Mouse (Mus musculus): ENCODE results near the gene Spns3. TPM values are rescaled to one million over a fixed set of nuclear protein-coding genes. Genes with fewer than 3 reads are reported as not detected.
A peak's percentile ranks its signal among the peaks of the same experiment; 100 is the strongest.

The Spns3 gene
- polyA plus RNA-seq (2015; fragmentation: Nextera tagmentation; extraction: Ambion mirVana), result 1.8 and 1.9 TPM in 2 replicates

DNA sequence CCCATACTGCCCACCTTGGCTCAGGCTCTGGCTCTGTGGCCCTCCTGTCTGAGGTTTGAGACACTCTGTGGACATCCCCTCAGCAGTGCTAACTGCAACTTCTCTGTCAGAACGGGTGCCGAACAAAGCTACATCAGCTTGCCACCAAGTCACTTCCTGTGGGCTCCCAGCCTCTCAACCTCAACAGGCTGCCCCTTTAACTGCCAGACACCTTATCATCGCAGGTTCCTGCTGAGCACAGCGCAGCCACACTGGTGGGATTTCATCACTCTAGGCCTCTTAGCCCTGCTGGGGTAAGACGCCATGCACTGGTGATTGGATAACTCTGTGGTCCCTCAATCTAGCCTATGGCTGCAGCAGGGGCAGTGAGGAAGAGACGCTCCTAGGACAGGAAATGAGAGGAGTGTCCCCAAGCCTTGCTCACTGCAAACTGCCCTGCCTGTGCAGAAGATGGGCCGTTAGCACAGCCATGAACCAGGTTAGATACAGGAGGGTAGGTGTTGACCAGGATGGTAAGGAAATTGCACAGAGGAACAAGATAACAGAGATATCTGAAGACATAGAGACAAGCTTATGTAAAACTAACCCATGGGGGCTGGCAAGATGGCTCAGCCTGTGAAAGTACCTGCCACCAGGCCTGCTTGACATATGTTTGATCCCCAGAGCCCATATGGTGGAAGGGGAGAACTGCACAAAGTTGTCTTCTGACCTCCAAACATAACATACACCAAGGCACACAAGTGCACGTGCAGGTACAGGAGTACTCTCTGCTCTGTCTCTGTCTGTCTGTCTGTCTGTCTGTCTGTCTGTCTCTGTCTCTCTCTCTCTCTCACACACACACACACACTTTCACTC lies at the start of gene Spns3:
Gene Spns3 (minus strand): TSS at position 373 of the 855 bp plus-strand sequence.
- H3K4me1 ChIP-seq (ENCODE audit: insufficient read depth), result peaks cover 29% of the 10 kb centered on the region
- H3K9ac ChIP-seq (replicated peaks), result no peak within 1 kb of the TSS
- peak within 1 kb of the TSS; percentile 45 for H3K4me2 ChIP-seq (ENCODE audit: low read depth, low read length)
- peak within 1 kb of the TSS; percentile 17; the same call in 1 of the 2 replicates for H3K4me3 ChIP-seq (ENCODE audit: low read depth, low read length)
- H3K36me3 ChIP-seq (replicated peaks; ENCODE audit: insufficient read depth, low read length), result no peaks in the 10 kb centered on the region
- WGBS (ENCODE audit: insufficient replicate concordance), result 23% methylated on average over 8 of the region's 8 CpGs
- no peaks in the 10 kb centered on the region for H3K9me3 ChIP-seq (ENCODE audit: low read length)
- DNase-seq (peak; percentile 44), ATAC-seq (peak; percentile 67)
- H3K27me3 ChIP-seq (ENCODE audit: insufficient read depth, low read length), result no peaks in the 10 kb centered on the region
- TF ChIP-seq EP300 (IDR thresholded peaks at IDR 0.05; ENCODE audit: low read depth), result no peak
- no peak for TF ChIP-seq CTCF (IDR thresholded peaks at IDR 0.05; ENCODE audit: low read depth)
- peak within 1 kb of the TSS; percentile 44 for H3K27ac ChIP-seq (ENCODE audit: low read depth)

DNA sequence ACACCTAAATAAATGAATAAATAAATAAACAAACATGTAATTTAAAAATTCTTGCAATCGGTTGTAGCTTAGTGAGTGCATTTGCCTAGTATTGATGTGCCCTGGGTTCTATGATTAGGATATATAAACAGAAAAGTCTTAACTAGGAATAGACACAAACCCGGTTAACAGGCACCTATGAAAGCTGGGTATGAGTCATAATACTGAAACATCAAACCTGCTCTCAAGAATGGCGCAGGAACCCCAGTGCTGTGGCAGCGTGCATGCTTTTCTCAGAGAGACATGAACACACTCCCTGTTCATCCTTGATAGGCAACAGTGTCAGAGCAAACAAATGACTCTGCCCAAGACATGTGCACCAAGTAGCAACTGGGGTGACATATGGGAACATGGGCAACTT lies 47.5 kb upstream of the Spns3 start:
- 79% methylated on average over 4 of the region's 4 CpGs for WGBS (ENCODE audit: insufficient replicate concordance)
- no peak overlapping the region for H3K4me3 ChIP-seq (ENCODE audit: low read depth, low read length)
- ATAC-seq (no peak), DNase-seq (no peak)
- no peaks in the 10 kb centered on the region for H3K4me1 ChIP-seq (ENCODE audit: insufficient read depth)
- H3K27me3 ChIP-seq (ENCODE audit: insufficient read depth, low read length), result no peaks in the 10 kb centered on the region
- TF ChIP-seq EP300 (IDR thresholded peaks at IDR 0.05; ENCODE audit: low read depth), result no peak
- no peak for TF ChIP-seq CTCF (IDR thresholded peaks at IDR 0.05; ENCODE audit: low read depth)
- H3K27ac ChIP-seq (ENCODE audit: low read depth), result no peak overlapping the region
- no peaks in the 10 kb centered on the region for H3K9me3 ChIP-seq (ENCODE audit: low read length)
- H3K9ac ChIP-seq (replicated peaks), result no peak overlapping the region
- no peak overlapping the region for H3K4me2 ChIP-seq (ENCODE audit: low read depth, low read length)
- H3K36me3 ChIP-seq (replicated peaks; ENCODE audit: insufficient read depth, low read length), result no peaks in the 10 kb centered on the region

DNA sequence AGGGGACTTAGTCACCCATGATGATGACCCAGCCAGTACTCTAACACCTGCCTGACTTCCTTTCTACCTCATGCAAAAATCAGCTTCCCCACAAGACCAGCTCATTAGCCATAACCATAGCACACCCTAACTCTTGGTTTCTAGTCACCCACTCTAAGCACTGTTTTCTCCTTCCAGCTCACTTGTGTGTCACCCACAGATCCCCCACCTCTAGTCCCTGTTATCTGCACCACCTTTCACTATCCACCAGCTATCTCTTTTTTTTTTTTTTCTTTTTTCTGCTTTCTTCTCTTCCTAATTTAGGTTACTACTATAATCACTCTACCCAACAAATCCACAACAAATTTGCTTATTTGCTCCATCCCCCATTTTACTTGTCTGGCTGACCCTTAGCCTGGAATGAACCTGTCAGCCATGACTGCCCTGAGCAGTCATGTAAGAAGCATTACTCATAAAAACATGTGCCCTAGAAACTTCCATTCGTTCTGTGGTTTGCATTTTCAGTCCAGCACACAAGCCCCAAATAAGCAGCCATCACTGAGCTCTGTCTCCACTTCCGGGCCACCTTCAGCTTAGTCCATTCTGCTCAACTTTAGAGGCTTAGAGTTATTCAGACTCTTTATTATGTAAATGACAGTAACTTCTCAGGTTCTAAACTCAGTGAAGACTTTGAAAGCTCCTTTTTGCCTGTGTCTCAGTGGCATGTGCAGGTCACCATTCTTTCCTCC lies 44.9 kb upstream of the Spns3 start:
- Histone ChIP-seq H3K27ac (ENCODE audit: low read depth) (no peak overlapping the region), H3K27me3 (ENCODE audit: insufficient read depth, low read length) (no peaks in the 10 kb centered on the region), H3K36me3 (replicated peaks; ENCODE audit: insufficient read depth, low read length) (no peaks in the 10 kb centered on the region), H3K4me2 (ENCODE audit: low read depth, low read length) (no peak overlapping the region), H3K4me3 (ENCODE audit: low read depth, low read length) (no peak overlapping the region), H3K9ac (replicated peaks) (no peak overlapping the region), H3K4me1 (ENCODE audit: insufficient read depth) (no peaks in the 10 kb centered on the region), H3K9me3 (ENCODE audit: low read length) (no peaks in the 10 kb centered on the region)
- no peak for TF ChIP-seq EP300 (IDR thresholded peaks at IDR 0.05; ENCODE audit: low read depth)
- TF ChIP-seq CTCF (IDR thresholded peaks at IDR 0.05; ENCODE audit: low read depth), result no peak
- 69% methylated on average over 2 of the region's 2 CpGs for WGBS (ENCODE audit: insufficient replicate concordance)
- ATAC-seq (no peak), DNase-seq (no peak)

DNA sequence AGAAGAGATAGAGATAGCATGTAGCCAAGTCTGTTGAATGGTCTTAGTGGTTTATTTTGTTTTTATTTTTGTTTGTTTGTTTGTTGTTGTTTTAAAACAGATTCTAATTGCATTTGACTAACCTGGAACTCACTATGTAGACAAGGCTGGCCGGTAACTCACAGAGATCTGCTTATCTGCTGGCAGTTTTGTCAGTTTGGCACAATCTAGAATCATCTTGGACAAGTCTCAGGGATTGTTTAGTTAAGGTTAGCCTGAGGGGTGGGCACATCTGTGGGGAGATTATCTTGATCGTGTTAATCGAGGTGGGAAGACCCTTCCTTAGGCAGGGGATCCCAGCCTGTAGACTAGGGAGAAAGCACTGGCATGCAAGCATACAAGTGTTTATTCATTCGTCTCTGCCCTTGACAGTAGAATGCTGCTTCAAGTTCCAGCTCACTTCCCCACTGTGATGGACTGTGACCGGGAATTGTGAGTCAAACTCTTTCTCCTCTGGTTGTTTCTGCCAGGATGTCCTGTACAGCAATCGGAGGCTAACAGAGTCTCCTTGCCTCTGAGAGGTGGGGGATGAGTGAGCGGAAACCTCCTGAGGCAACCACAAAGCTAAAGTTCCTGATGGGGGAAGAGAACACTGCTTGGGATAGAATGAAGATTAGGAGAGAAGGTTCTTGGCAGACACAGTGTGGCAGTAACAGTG lies 37.4 kb upstream of the Spns3 start:
- no peak overlapping the region for H3K9ac ChIP-seq (replicated peaks)
- no peaks in the 10 kb centered on the region for H3K9me3 ChIP-seq (ENCODE audit: low read length)
- H3K4me2 ChIP-seq (ENCODE audit: low read depth, low read length), result no peak overlapping the region
- WGBS (ENCODE audit: insufficient replicate concordance), result 35% methylated on average over 7 of the region's 7 CpGs
- TF ChIP-seq EP300 (IDR thresholded peaks at IDR 0.05; ENCODE audit: low read depth), result no peak
- no peak for TF ChIP-seq CTCF (IDR thresholded peaks at IDR 0.05; ENCODE audit: low read depth)
- H3K4me3 ChIP-seq (ENCODE audit: low read depth, low read length), result no peak overlapping the region
- no peak for DNase-seq
- no peak overlapping the region for H3K27ac ChIP-seq (ENCODE audit: low read depth)
- H3K36me3 ChIP-seq (replicated peaks; ENCODE audit: insufficient read depth, low read length), result no peaks in the 10 kb centered on the region
- no peaks in the 10 kb centered on the region for H3K27me3 ChIP-seq (ENCODE audit: insufficient read depth, low read length)
- peak; percentile 23; the same call in 1 of the 2 replicates for ATAC-seq
- no peaks in the 10 kb centered on the region; the same call in none of the 2 replicates for H3K4me1 ChIP-seq (ENCODE audit: insufficient read depth)

DNA sequence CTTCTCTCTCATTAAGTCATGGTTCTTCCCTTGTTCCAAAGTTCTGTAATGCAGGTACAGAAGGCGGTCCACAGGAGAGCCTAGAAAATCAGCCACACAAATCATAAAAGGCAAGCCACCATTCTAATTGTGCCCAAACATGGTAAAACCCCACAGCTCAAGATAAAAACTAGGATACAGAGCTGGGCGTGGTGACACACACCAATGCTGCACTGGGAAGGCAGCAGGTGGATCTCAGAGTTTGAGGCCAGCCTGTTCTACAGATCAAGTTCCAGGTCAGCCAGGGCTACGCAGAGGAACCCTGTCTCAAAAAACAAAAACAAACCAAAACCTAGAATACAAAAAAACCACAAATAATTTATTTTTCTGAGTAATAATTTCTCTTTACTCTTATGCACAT lies 36.3 kb upstream of the Spns3 start:
- Histone ChIP-seq H3K36me3 (replicated peaks; ENCODE audit: insufficient read depth, low read length) (no peaks in the 10 kb centered on the region), H3K9me3 (ENCODE audit: low read length) (no peaks in the 10 kb centered on the region), H3K4me1 (ENCODE audit: insufficient read depth) (no peaks in the 10 kb centered on the region; the same call in none of the 2 replicates), H3K27ac (ENCODE audit: low read depth) (no peak overlapping the region), H3K9ac (replicated peaks) (no peak overlapping the region), H3K27me3 (ENCODE audit: insufficient read depth, low read length) (no peaks in the 10 kb centered on the region), H3K4me3 (ENCODE audit: low read depth, low read length) (no peak overlapping the region), H3K4me2 (ENCODE audit: low read depth, low read length) (no peak overlapping the region)
- DNase-seq (no peak), ATAC-seq (no peak)
- 75% methylated on average over 3 of the region's 3 CpGs for WGBS (ENCODE audit: insufficient replicate concordance)
- TF ChIP-seq CTCF (IDR thresholded peaks at IDR 0.05; ENCODE audit: low read depth) (no peak), EP300 (IDR thresholded peaks at IDR 0.05; ENCODE audit: low read depth) (no peak)
